17 mouse cellular contexts compared by ENCODE assay signal in the genomic region with DNA sequence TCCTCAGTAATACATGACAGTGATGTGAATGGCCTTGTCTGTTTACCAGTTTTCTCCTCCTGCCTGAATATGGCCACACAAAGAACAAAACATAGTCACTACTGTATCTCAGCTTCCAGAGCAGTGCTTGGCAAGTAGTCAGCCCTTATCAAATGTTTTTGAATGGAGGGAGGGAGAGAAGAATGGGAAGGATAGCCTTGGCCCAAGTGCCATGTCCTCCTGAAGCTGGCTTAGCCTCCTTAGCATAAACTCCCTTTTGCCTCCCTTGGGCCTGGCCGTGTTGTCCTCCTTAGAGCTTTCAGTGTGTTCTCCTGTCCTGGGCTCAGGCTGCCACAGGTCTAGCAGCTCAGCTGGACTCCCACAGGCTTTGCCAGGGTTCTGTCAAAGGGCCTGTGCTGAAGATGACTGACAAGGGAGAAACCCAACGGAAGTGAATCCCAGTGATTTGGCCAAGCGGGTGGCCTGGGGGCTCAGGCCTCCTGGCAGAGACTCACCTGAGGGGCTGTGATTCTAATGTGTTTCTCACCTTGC. TPM values are rescaled to one million over a fixed set of nuclear protein-coding genes. Genes with fewer than 3 reads are reported as not detected.
DNase-seq lines count a peak whose midpoint lies in the region; ATAC-seq and TF ChIP-seq lines count a peak whose summit lies in the region.
"Had no signal": no experiment of that assay in that cellular context is flagged by ENCODE, and none has a peak within 500 bp of the region (broad histone marks: within the 10 kb centered on the region; RNA-seq: fewer than 3 reads in every experiment).

No protein-coding gene starts in this region.

- no peak for ATAC-seq in intestine, embryonic 16.5 days
- ATAC-seq: Patski had no signal

- DNase-seq in adrenal gland, postnatal 10 days: peak; percentile 40
- no peak for DNase-seq in adrenal gland, adult 18-20 months (ENCODE audit: low spot score in 2 of 2)
- DNase-seq in heart, embryonic 10.5 days (ENCODE audit: low spot score): no peak
- DNase-seq in heart, adult 9 months (ENCODE audit: low spot score in 2 of 2): no peak
- no peak for DNase-seq in testis, postnatal 10 days (ENCODE audit: low spot score)
- no peak for DNase-seq in retina, embryonic 14.5 days (ENCODE audit: low spot score)
- DNase-seq: kidney, adult 8-10 months; kidney, postnatal 4 days; liver, embryonic 13.5 days; retina, postnatal 1 day had no signal

- WGBS in heart, embryonic 10.5 days: 62% methylated on average over 3 of the region's 3 CpGs
- 90% methylated on average over 3 of the region's 3 CpGs for WGBS in intestine, embryonic 16.5 days

- peak overlapping the region; percentile 53; the same call in 1 of the 2 replicates for H3K27ac ChIP-seq in heart, embryonic 10.5 days
- peak overlapping the region; percentile 66 for H3K27ac ChIP-seq in testis, adult 2 months (ENCODE audit: control insufficient read depth, insufficient read depth, low read depth, low read length)
- H3K27ac ChIP-seq in intestine, embryonic 16.5 days (ENCODE audit: low read length): no peak overlapping the region
- H3K27ac ChIP-seq: embryonic facial prominence, embryonic 13.5 days; hindbrain, postnatal 0 days; liver, embryonic 13.5 days had no signal

- H3K4me2 ChIP-seq in intestine, embryonic 16.5 days (ENCODE audit: low read depth, low read length): no peak overlapping the region
- H3K4me2 ChIP-seq: embryonic facial prominence, embryonic 13.5 days; liver, embryonic 13.5 days had no signal

- H3K4me1 ChIP-seq in heart, embryonic 10.5 days: peaks cover 55% of the 10 kb centered on the region
- peaks cover 13% of the 10 kb centered on the region for H3K4me1 ChIP-seq in testis, adult 2 months (ENCODE audit: control insufficient read depth, insufficient read depth, low read length)
- peaks cover 8% of the 10 kb centered on the region for H3K4me1 ChIP-seq in intestine, embryonic 16.5 days (ENCODE audit: control insufficient read depth, insufficient read depth, low read length)

- no peaks in the 10 kb centered on the region for H3K27me3 ChIP-seq in heart, embryonic 10.5 days (ENCODE audit: insufficient read depth, poor library complexity, severe bottlenecking)
- no peaks in the 10 kb centered on the region for H3K27me3 ChIP-seq in testis, adult 2 months (ENCODE audit: control insufficient read depth, insufficient read depth, low read length)
- no peaks in the 10 kb centered on the region for H3K27me3 ChIP-seq in intestine, embryonic 16.5 days (replicated peaks; ENCODE audit: control insufficient read depth, insufficient read depth, low read length)
- H3K27me3 ChIP-seq: embryonic facial prominence, embryonic 13.5 days; Patski had no signal

- H3K9me3 ChIP-seq in heart, embryonic 10.5 days: no peaks in the 10 kb centered on the region
- H3K9me3 ChIP-seq in intestine, embryonic 16.5 days (ENCODE audit: control insufficient read depth, low read length): no peaks in the 10 kb centered on the region
- H3K9me3 ChIP-seq: embryonic facial prominence, embryonic 13.5 days; liver, embryonic 13.5 days had no signal

- peaks cover 3% of the 10 kb centered on the region for H3K36me3 ChIP-seq in heart, embryonic 10.5 days
- no peaks in the 10 kb centered on the region for H3K36me3 ChIP-seq in testis, adult 2 months (ENCODE audit: control insufficient read depth, insufficient read depth, low read length)
- H3K36me3 ChIP-seq in intestine, embryonic 16.5 days (ENCODE audit: control insufficient read depth, insufficient read depth, low read length): no peaks in the 10 kb centered on the region
- H3K36me3 ChIP-seq: liver, embryonic 13.5 days had no signal

- no peak overlapping the region for H3K4me3 ChIP-seq in heart, embryonic 10.5 days
- H3K4me3 ChIP-seq in testis, adult 2 months (ENCODE audit: control insufficient read depth, low read depth, low read length): no peak overlapping the region
- no peak overlapping the region for H3K4me3 ChIP-seq in intestine, embryonic 16.5 days (ENCODE audit: low read length)
- H3K4me3 ChIP-seq: embryonic facial prominence, embryonic 13.5 days; liver, embryonic 13.5 days; megakaryocyte, embryonic 14.5 days had no signal

- no peak overlapping the region for H3K9ac ChIP-seq in intestine, embryonic 16.5 days (ENCODE audit: low read depth, low read length)
- H3K9ac ChIP-seq: embryonic facial prominence, embryonic 13.5 days; liver, embryonic 13.5 days had no signal

- no peak for TF ChIP-seq CTCF in testis, adult 2 months (IDR thresholded peaks at IDR 0.05; ENCODE audit: control insufficient read depth, insufficient read depth, insufficient replicate concordance, low read depth, low read length)

- TF ChIP-seq POLR2A in testis, adult 2 months (IDR thresholded peaks at IDR 0.05; ENCODE audit: control insufficient read depth, low read depth, low read length): no peak

RNA-seq across cellular contexts. Expression of a gene that starts 24.6 kb away (rescaled TPM):
- under 1 TPM; 0.33 to 0.45 TPM for total RNA-seq in adrenal gland, postnatal 10 days (2021)
- under 1 TPM; 0.33 to 0.35 TPM for total RNA-seq in adrenal gland, adult 18-20 months (2021)
- 0.20 and 0.28 TPM in 2 replicates for polyA plus RNA-seq in heart, embryonic 10.5 days (2016; fragmentation: Nextera tagmentation; extraction: Ambion mirVana)
- 22.0 and 25.9 TPM in 2 replicates for polyA plus RNA-seq in testis, adult 2 months (2012; rRNA removed)
- polyA plus RNA-seq in intestine, embryonic 16.5 days (2015; fragmentation: Nextera tagmentation; extraction: Ambion mirVana): 0.24 and 0.50 TPM in 2 replicates
- total RNA-seq: granulocyte monocyte progenitor cell, adult 5-6 weeks had no signal

RNA-seq across cellular contexts. Expression of a gene that starts 31.9 kb away (rescaled TPM):
- total RNA-seq in adrenal gland, postnatal 10 days (2021): 10 to 100 TPM; 63.6 to 68.8 TPM
- 100 to 1,000 TPM; 106 to 113 TPM for total RNA-seq in adrenal gland, adult 18-20 months (2021)
- 25.5 and 33.1 TPM in 2 replicates for polyA plus RNA-seq in heart, embryonic 10.5 days (2016; fragmentation: Nextera tagmentation; extraction: Ambion mirVana)
- polyA plus RNA-seq in testis, adult 2 months (2012; rRNA removed): 6.3 TPM in 2 replicates
- polyA plus RNA-seq in intestine, embryonic 16.5 days (2015; fragmentation: Nextera tagmentation; extraction: Ambion mirVana): 77.3 and 79.8 TPM in 2 replicates

RNA-seq across cellular contexts. Expression of a gene that starts 37.7 kb away (rescaled TPM):
- 1 to 10 TPM; 8.2 to 8.9 TPM for total RNA-seq in adrenal gland, postnatal 10 days (2021)
- total RNA-seq in adrenal gland, adult 18-20 months (2021): 10 to 100 TPM in 1 of 2 experiments, 1 to 10 TPM in 1; 9.5 to 20.5 TPM
- polyA plus RNA-seq in heart, embryonic 10.5 days (2016; fragmentation: Nextera tagmentation; extraction: Ambion mirVana): 1.1 and 1.6 TPM in 2 replicates
- polyA plus RNA-seq in testis, adult 2 months (2012; rRNA removed): 3.0 and 3.1 TPM in 2 replicates
- polyA plus RNA-seq in intestine, embryonic 16.5 days (2015; fragmentation: Nextera tagmentation; extraction: Ambion mirVana): 8.0 and 8.9 TPM in 2 replicates

RNA-seq across cellular contexts. Expression of a gene that starts 52.6 kb away (rescaled TPM):
- total RNA-seq in adrenal gland, postnatal 10 days (2021): 100 to 1,000 TPM; 116 to 139 TPM
- 10 to 100 TPM; 68.2 to 83.0 TPM for total RNA-seq in adrenal gland, adult 18-20 months (2021)
- polyA plus RNA-seq in heart, embryonic 10.5 days (2016; fragmentation: Nextera tagmentation; extraction: Ambion mirVana): 170 and 253 TPM in 2 replicates
- 118 and 119 TPM in 2 replicates for polyA plus RNA-seq in testis, adult 2 months (2012; rRNA removed)
- 139 and 148 TPM in 2 replicates for polyA plus RNA-seq in intestine, embryonic 16.5 days (2015; fragmentation: Nextera tagmentation; extraction: Ambion mirVana)

RNA-seq across cellular contexts. Expression of a gene that starts 52.8 kb away (rescaled TPM):
- total RNA-seq in adrenal gland, postnatal 10 days (2021): 100 to 1,000 TPM; 151 to 159 TPM
- total RNA-seq in adrenal gland, adult 18-20 months (2021): 100 to 1,000 TPM; 158 to 197 TPM
- 224 and 261 TPM in 2 replicates for polyA plus RNA-seq in heart, embryonic 10.5 days (2016; fragmentation: Nextera tagmentation; extraction: Ambion mirVana)
- polyA plus RNA-seq in testis, adult 2 months (2012; rRNA removed): 1,529 and 1,552 TPM in 2 replicates
- polyA plus RNA-seq in intestine, embryonic 16.5 days (2015; fragmentation: Nextera tagmentation; extraction: Ambion mirVana): 246 and 256 TPM in 2 replicates

Comparison
In these comparisons a context has a peak if more than half of its experiments do, and no peak if none do; other contexts are left out.
1. RNA of a gene that starts 24.6 kb away (polyA plus RNA-seq): 22.0 to 25.9 TPM in testis, adult 2 months; 0.24 to 0.50 TPM in intestine, embryonic 16.5 days and 0.20 to 0.28 TPM in heart, embryonic 10.5 days; every median in the first group is over 10 times any median in the second.